Mouse (Mus musculus): ENCODE results near the gene Gm13278.
A peak's percentile ranks its signal among the peaks of the same experiment; 100 is the strongest.
"Not testable (repeated sequence)": the region's sequence is repeated elsewhere in the genome, so short reads cannot be mapped to it uniquely, and the experiment has no call there.

Gm13278 gene

GRCm38 (mm10) chr4:88791250-88791649, at the start of gene Gm13278:
TSS of gene Gm13278 (plus strand) at chr4:88791550.
- DNase-seq (ENCODE audit: low spot score), result not testable (repeated sequence)

DNA sequence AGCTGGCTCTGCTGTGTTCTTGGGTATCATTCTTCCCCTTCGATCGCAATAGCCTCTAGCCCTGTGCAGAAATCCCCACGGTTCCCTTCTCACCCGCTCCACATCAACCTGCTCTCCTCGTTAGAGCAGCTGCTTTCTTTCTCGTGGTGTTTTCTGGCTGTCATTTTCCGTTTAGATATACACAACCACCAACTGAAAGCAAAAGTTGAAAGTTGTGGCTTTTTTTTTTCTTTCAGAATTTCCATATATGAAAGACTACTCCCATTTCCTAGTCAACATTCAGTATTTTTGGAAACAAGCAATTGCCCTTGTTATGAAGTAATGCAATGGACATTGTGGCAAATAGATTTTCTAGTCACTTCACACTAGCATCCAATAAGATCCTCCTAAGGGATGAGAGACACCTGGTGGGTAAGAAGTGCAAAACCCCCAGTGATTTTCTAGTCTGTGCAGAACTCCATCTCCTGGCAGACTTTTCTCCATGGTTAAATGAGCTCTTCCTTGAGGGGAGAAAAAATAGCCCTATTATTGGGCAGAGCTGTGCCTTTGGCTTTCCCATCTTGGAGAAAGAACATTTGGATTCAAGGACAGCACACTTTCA, 48.5 kb upstream of the Gm13278 start:
- DNase-seq (ENCODE audit: low spot score), result no peak

DNA sequence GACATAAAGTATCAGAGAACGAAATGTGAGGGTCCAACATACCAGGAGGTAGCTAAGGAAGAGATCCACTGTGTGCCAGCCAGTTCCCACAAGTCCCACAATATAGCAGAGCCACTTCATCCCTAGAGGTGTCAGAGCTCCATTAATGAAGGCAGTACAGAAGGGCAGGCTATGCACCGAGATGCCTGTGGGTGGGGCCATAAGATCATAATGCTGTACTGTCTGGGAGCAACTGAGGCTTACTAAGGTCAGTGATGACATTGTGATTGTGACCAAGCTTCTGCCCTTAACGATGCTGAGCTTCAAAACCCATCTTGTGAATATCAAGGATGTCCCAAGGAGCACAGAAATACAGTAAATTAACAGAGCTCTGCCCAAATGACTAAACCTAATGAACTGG, 47.1 kb upstream of the Gm13278 start:
- no peak for DNase-seq (ENCODE audit: low spot score)

- no peak for DNase-seq (ENCODE audit: low spot score)
These were observed 41.4 kb upstream of the Gm13278 start for GRCm38 (mm10) chr4:88749926-88750325.

- peak; percentile 72 for DNase-seq (ENCODE audit: low spot score)
These were observed 36.5 kb upstream of the Gm13278 start, which contains the start of gene Gm13271 for GRCm38 (mm10) chr4:88754818-88755340. TSS of gene Gm13271 (plus strand) at chr4:88754868.

DNA sequence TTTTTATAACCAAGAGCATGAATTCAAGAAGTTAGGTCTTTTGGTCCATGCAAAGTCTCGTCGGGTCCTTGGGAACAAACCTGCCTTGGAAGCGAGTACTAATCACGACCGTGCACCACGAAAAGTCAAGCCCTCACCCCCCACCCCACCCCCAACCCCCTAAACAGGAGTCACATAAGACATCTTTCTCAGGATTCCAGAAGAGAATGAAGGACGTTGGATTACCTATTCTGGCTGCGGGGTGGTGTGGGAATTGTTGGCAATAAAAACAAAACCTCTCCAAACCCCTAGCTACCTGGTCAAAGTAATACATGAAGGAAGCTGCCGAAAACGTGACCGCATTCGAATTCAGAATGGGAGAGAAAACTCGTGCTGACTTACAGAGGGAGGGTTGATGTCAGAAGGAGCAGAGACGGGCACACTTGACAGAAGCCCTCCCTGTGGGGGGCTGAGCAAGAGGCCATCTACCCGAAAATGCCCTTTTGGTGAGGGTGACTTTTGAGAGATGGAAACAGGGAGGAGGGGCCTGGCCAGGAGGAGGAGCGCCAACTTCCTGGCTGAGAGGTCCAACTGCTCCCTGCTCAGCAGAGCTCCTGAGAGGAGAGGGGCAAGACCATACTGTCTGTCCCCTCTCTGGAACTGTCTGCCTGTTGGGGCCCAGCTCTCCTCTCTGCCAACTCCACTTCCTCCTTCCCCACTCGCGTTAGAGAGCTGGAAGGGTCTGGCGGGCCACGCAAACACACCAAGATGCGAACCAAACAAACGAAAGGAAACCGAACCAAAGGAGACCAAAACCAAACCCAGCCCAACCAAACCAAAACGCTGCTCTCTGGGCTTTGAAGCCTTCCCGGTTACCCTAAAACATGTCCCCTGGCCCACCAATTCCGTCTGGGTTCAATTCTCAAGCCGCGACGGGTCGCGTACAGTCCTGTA, 34.5 kb upstream of the Gm13278 start:
- DNase-seq (ENCODE audit: low spot score), result not testable (repeated sequence)

DNA sequence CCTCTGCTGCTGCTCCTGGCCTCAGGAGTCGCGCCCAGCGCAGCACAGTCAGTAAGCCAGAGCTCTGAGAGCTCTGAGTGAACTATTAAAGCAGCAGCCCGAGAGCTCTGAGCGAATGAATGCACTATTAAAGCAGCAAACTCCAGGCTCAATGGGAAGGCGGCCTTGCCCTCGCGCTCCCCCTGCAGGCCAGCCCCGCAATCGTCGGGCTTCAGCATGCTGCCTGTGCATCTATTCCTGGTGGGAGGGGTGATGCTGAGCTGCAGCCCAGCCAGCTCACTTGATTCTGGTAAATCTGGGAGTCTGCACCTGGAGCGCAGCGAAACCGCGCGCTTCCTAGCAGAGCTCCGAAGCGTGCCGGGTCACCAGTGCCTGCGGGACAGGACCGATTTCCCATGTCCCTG, 33.7 kb upstream of the Gm13278 start:
- DNase-seq (ENCODE audit: low spot score), result peak; percentile 88

DNA sequence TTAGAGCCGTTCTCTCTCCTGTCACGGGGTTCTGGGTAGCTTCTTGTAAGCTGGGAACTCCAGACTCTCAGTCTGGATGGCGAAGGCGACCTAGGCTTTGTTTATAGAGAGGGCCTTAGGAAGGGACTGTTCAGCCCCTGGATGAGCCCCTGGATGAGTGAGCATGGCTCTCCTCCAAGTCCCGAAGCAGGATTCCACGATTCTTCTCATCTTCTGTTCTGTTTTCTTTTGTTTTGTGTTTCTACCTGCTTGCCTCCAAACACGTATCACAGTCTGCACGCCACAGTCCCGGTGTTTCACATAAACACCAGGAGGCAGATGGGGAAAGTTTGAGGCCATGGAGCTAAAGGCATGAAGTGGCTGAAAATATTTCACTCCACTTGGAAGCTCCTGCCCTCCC, 32.6 kb upstream of the Gm13278 start:
- not testable (repeated sequence) for DNase-seq (ENCODE audit: low spot score)

DNA sequence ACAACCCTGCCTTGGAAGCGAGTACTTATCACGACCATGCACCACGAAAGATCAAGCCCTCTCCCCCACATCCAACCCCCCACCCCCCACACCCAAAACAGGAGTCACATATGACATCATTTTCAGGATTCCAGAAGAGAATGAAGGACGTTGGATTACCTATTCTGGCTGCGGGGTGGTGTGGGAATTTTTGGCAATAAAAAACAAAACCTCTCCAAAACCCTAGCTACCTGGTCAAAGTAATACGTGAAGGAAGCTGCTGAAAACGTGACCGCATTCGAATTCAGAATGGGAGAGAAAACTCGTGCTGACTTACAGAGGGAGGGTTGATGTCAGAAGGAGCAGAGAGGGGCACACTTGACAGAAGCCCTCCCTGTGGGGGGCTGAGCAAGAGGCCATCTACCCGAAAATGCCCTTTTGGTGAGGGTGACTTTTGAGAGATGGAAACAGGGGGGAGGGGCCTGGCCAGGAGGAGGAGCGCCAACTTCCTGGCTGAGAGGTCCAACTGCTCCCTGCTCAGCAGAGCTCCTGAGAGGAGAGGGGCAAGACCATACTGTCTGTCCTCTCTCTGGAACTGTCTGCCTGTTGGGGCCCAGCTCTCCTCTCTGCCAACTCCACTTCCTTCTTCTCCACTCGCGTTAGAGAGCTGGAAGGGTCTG, 31.6 kb upstream of the Gm13278 start, which contains the start of gene Gm13283:
Gm13283 (plus strand) TSS at position 510 of the 659 bp plus-strand sequence.
- DNase-seq (ENCODE audit: low spot score), result peak; percentile 41

- DNase-seq (ENCODE audit: low spot score), result not testable (repeated sequence)
These were observed 30.9 kb upstream of the Gm13278 start for GRCm38 (mm10) chr4:88760431-88760830.

- DNase-seq (ENCODE audit: low spot score), result peak; percentile 76
These were observed 29.6 kb upstream of the Gm13278 start for GRCm38 (mm10) chr4:88761776-88762175.

- DNase-seq (ENCODE audit: low spot score), result not testable (repeated sequence)
These were observed 29.0 kb upstream of the Gm13278 start for GRCm38 (mm10) chr4:88762341-88762740.

DNA sequence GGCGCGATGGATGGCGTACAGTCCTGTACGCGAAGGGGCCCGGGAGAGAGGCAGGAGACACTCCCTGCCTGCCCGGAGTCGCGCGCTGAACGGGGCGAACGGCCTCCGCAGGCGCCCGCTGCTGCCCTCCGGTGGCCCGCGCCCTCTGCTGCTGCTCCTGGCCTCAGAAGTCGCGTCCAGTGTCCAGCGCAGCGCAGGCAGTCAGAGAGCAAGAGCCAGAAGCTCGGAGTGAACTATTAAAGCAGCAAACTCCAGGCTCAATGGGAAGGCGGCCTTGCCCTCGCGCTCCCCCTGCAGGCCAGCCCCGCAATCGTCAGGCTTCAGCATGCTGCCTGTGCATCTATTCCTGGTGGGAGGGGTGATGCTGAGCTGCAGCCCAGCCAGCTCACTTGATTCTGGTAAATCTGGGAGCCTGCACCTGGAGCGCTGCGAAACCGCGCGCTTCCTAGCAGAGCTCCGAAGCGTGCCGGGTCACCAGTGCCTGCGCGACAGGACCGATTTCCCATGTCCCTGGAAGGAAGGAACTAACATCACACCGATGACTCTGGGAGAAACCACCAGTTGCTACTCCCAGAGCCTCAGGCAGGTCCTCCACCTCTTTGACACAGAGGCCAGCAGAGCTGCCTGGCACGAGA, 27.8 kb upstream of the Gm13278 start:
- not testable (repeated sequence) for DNase-seq (ENCODE audit: low spot score)

DNA sequence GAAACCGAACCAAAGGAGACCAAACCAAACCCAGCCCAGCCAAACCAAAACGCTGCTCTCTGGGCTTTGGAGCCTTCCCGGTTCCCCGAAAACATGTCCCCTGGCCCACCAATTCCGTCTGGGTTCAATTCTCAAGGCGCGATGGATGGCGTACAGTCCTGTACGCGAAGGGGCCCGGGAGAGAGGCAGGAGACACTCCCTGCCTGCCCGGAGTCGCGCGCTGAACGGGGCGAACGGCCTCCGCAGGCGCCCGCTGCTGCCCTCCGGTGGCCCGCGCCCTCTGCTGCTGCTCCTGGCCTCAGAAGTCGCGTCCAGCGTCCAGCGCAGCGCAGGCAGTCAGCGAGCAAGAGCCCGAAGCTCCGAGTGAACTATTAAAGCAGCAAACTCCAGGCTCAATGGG, 17.8 kb upstream of the Gm13278 start, which contains the start of gene Gm13290:
Gm13290 (plus strand) TSS at position 301 of the 400 bp plus-strand sequence.
- not testable (repeated sequence) for DNase-seq (ENCODE audit: low spot score)

DNA sequence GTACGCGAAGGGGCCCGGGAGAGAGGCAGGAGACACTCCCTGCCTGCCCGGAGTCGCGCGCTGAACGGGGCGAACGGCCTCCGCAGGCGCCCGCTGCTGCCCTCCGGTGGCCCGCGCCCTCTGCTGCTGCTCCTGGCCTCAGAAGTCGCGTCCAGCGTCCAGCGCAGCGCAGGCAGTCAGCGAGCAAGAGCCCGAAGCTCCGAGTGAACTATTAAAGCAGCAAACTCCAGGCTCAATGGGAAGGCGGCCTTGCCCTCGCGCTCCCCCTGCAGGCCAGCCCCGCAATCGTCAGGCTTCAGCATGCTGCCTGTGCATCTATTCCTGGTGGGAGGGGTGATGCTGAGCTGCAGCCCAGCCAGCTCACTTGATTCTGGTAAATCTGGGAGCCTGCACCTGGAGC, 14.7 kb upstream of the Gm13278 start, which contains the start of gene Gm13289:
Gm13289 (plus strand) TSS at position 301 of the 400 bp plus-strand sequence.
- DNase-seq (ENCODE audit: low spot score), result not testable (repeated sequence)

DNA sequence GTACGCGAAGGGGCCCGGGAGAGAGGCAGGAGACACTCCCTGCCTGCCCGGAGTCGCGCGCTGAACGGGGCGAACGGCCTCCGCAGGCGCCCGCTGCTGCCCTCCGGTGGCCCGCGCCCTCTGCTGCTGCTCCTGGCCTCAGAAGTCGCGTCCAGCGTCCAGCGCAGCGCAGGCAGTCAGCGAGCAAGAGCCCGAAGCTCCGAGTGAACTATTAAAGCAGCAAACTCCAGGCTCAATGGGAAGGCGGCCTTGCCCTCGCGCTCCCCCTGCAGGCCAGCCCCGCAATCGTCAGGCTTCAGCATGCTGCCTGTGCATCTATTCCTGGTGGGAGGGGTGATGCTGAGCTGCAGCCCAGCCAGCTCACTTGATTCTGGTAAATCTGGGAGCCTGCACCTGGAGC, 11.8 kb upstream of the Gm13278 start, which contains the start of gene Gm13272:
Gm13272 (plus strand) TSS at position 301 of the 400 bp plus-strand sequence.
- DNase-seq (ENCODE audit: low spot score), result not testable (repeated sequence)

GRCm38 (mm10) chr4:88780320-88780719, 11.0 kb upstream of the Gm13278 start:
- DNase-seq (ENCODE audit: low spot score), result not testable (repeated sequence)

DNA sequence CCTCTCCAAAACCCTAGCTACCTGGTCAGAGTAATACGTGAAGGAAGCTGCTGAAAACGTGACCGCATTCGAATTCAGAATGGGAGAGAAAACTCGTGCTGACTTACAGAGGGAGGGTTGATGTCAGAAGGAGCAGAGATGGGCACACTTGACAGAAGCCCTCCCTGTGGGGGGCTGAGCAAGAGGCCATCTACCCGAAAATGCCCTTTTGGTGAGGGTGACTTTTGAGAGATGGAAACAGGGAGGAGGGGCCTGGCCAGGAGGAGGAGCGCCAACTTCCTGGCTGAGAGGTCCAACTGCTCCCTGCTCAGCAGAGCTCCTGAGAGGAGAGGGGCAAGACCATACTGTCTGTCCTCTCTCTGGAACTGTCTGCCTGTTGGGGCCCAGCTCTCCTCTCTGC, 9.5 kb upstream of the Gm13278 start, which contains the start of gene Ifnz:
Ifnz (plus strand) TSS at position 301 of the 400 bp plus-strand sequence.
- DNase-seq (ENCODE audit: low spot score), result not testable (repeated sequence)

- DNase-seq (ENCODE audit: low spot score), result not testable (repeated sequence)
These were observed 9.0 kb upstream of the Gm13278 start for GRCm38 (mm10) chr4:88782335-88782734.

- DNase-seq (ENCODE audit: low spot score), result not testable (repeated sequence)
These were observed 5.9 kb upstream of the Gm13278 start, which contains the start of gene Gm13276 for GRCm38 (mm10) chr4:88785409-88785808. TSS of gene Gm13276 (plus strand) at chr4:88785709.

- DNase-seq (ENCODE audit: low spot score), result not testable (repeated sequence)
These were observed 2.9 kb upstream of the Gm13278 start, which contains the start of gene Gm13277 for GRCm38 (mm10) chr4:88788402-88788801. TSS of gene Gm13277 (plus strand) at chr4:88788632.
